Mouse (Mus musculus) myocyte (in vitro differentiated cells): ENCODE results near the gene Lta.

Experiments
- CEBPB ChIP-seq: IDR thresholded peaks from 2 replicates; pipeline ENCODE4 v1.6.1; 2011; ENCODE audit warnings: mild to moderate bottlenecking, moderate library complexity; ENCODE audit not compliant: poor library complexity, insufficient read depth, severe bottlenecking
- E2F4 ChIP-seq: IDR thresholded peaks from one replicate; pipeline ENCODE4 v1.6.1; 2011; ENCODE audit warnings: mild to moderate bottlenecking, control low read depth, moderate library complexity; ENCODE audit not compliant: insufficient read depth
- MAX ChIP-seq: IDR thresholded peaks from one replicate; pipeline ENCODE4 v1.6.1; 2011; ENCODE audit warnings: low read depth, mild to moderate bottlenecking, control low read depth
- MYOD1 ChIP-seq, 3 experiments: IDR thresholded peaks; one replicate each; pipeline ENCODE4 v1.6.1; 2011; ENCODE audit warnings: control low read depth in 2 of 3, low read depth in 2 of 3, mild to moderate bottlenecking in 2 of 3, moderate library complexity in 1 of 3; ENCODE audit not compliant: insufficient read length in 2 of 3, control insufficient read depth in 1 of 3
- POLR2A ChIP-seq: IDR thresholded peaks from one replicate; pipeline ENCODE4 v1.6.1; 2011; ENCODE audit warnings: low read depth, mild to moderate bottlenecking, control low read depth, moderate library complexity; ENCODE audit not compliant: insufficient read length
- TCF12 ChIP-seq: IDR thresholded peaks from one replicate; pipeline ENCODE4 v1.6.1; 2011; ENCODE audit warnings: mild to moderate bottlenecking, control low read depth; ENCODE audit not compliant: poor library complexity, insufficient read depth, severe bottlenecking
- USF1 ChIP-seq: IDR thresholded peaks from one replicate; pipeline ENCODE4 v1.6.1; 2011; ENCODE audit warnings: low read depth, mild to moderate bottlenecking, control low read depth, moderate library complexity

DNA sequence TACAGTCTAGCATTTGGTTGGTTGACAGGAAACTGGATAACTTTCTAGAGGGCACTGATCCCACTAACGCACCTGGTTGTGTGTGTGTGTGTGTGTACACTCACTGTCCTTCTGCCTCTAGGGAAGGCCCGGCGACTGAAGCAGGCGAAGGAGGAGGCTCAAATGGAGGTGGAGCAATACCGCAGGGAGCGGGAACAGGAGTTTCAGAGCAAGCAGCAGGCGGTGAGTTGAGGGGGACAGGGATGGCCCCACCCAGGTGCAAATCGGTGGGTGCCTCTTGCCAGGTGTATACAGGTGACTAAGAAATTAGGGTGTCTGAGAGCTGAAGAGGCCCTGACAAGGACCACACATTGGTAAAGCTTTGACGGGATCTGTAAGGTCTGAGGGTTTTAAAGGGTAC lies 31.8 kb upstream of the Lta start:
- TF ChIP-seq USF1: no peak
- TF ChIP-seq POLR2A: no peak
- TF ChIP-seq E2F4: no peak
- TF ChIP-seq CEBPB: no peak
- TF ChIP-seq MYOD1 (IDR thresholded peaks at IDR 0.05; ENCODE audit: control insufficient read depth in 1 of 3, insufficient read length in 2 of 3, low read depth in 2 of 3): no peak
- no peak for TF ChIP-seq MAX
- no peak for TF ChIP-seq TCF12
